Mouse (Mus musculus) forebrain, embryonic 12.5 days (tissue): ENCODE data around the gene Gm14327. TPM values are rescaled to one million over a fixed set of nuclear protein-coding genes. Genes with fewer than 3 reads are reported as not detected.
"Not testable (repeated sequence)": the region's sequence is repeated elsewhere in the genome, so short reads cannot be mapped to it uniquely, and the experiment has no call there.

Source experiments
- ATAC-seq: fragments of 200-750 bp; cut with Nextera tagmentation; 2 replicates; pipeline ENCODE4 v1.8.0; 2017; ENCODE audit warnings: moderate TSS enrichment; ENCODE audit not compliant: low FRiP score
- H3K27ac ChIP-seq: fragments of 300-500 bp; sonication (generic); 2 replicates; pipeline ENCODE4 v1.5.1; 2016; ENCODE audit warnings: mild to moderate bottlenecking
- H3K27me3 ChIP-seq: fragments of 300-500 bp; sonication (generic); 2 replicates; pipeline ENCODE4 v1.6.1; 2016; ENCODE audit warnings: mild to moderate bottlenecking
- H3K36me3 ChIP-seq: fragments of 300-500 bp; sonication (generic); replicated peaks from 2 replicates; pipeline ENCODE4 v1.6.1; 2016; ENCODE audit warnings: mild to moderate bottlenecking
- H3K4me1 ChIP-seq: fragments of 300-500 bp; sonication (generic); 2 replicates; pipeline ENCODE4 v1.6.1; 2016
- H3K4me2 ChIP-seq: fragments of 300-500 bp; sonication (generic); 2 replicates; pipeline ENCODE4 v1.6.1; 2016; ENCODE audit warnings: mild to moderate bottlenecking, moderate library complexity
- H3K4me3 ChIP-seq: fragments of 300-500 bp; sonication (generic); replicated peaks from 2 replicates; pipeline ENCODE4 v1.5.1; 2016; ENCODE audit warnings: mild to moderate bottlenecking
- H3K9ac ChIP-seq: fragments of 300-500 bp; sonication (generic); 2 replicates; pipeline ENCODE4 v1.6.1; 2016; ENCODE audit warnings: mild to moderate bottlenecking
- H3K9me3 ChIP-seq: fragments of 300-500 bp; sonication (generic); 2 replicates; pipeline ENCODE4 v1.6.1; 2016
- WGBS: fragments of 180-500 bp; shearing (Covaris S2); methylation state at CpG from one replicate; pipeline ENCODE4 v1.1.7; 2016; 5-methylcytosine and 5-hydroxymethylcytosine counted together
- polyA plus RNA-seq: library from polyadenylated mRNA; unstranded; fragments of >200 nt; fragmentation: Nextera tagmentation; extraction: Ambion mirVana; gene quantifications from 2 replicates; pipeline ENCODE4 v1.2.1, GENCODE M21; 2016

The Gm14327 gene
- polyA plus RNA-seq = 1.8 and 3.3 TPM in 2 replicates

DNA sequence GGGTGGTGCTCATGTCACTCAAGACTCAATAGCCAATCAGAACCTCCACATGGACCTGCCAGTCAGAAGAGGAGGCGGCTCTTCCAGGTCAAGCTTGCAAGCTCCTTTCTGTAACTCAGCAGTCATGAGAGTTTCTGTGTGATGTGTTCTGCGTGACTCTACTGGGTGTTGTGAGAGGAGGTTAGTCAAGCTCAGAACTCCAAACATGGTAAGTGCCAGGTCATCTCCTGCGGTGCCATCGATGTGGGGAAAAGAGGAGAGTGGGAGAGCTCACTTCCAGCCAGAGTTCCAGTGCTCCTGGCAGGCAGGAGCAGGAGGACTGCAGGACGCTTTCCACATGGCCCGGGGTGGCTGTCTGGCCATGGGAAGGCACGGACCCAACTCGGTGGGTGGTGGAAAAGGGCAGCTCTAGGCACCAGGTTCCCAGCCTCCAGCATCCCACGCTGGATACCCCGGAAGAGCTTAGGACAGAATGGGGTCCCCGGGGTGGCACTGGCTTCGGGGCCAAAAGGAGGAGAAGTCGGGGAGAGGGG, at the start of gene Gm14327:
Gene Gm14327 (plus strand): TSS at position 51 of the 533 bp plus-strand sequence.
- 46% methylated on average over 11 of the region's 13 CpGs for WGBS
- H3K36me3 ChIP-seq, H3K9me3 ChIP-seq, H3K9ac ChIP-seq, H3K4me1 ChIP-seq, ATAC-seq, H3K27ac ChIP-seq, H3K27me3 ChIP-seq, H3K4me2 ChIP-seq: not testable (repeated sequence)
- 0 out of 2 replicates have a peak within 1 kb of the TSS, but pooled peaks have one; percentile 13 for H3K4me3 ChIP-seq

DNA sequence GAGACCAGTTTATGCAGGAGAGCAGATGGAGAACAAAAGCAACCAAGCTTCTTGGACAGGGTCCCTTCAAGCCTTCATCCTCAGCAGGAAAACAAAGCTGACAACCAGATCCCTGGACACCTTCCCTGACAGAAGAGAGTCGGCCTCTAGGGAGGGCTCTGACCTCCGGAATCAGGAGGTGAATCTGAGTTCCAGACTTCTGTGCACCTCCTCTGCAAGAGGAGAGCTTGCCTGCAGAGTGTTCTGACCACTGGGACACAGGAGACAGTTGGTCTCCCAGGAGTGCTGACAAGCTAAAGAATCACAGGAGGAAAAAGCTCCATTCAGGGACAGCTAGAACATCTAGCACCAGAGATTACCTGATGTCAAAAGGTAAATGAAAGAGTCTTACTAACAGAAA, 34.6 kb upstream of the Gm14327 start:
- H3K9me3 ChIP-seq, H3K36me3 ChIP-seq, H3K27ac ChIP-seq, H3K4me1 ChIP-seq, ATAC-seq, H3K4me2 ChIP-seq, H3K27me3 ChIP-seq, H3K4me3 ChIP-seq, H3K9ac ChIP-seq: not testable (repeated sequence)
- WGBS = 85% methylated on average over 2 of the region's 2 CpGs

DNA sequence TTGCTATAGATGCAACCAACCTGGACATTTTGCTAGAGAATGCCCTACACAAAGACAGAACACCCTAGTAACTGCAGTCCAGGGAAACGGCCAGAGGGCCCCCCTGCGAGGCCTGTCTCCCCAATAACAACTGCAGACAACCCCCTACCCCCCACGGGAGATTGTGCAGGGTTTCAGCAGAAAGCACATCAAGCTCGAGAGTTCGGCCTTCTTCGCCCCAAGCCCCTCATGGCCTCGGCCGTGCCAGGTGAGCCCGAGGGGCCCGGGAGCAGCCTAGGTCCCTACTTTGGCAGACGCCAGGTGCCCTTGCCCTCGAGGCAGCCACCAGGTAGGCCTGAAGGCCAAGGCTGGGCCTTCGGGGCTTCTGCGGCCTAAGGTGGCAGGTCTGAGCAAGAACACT, 9.2 kb upstream of the Gm14327 start:
- not testable (repeated sequence) for H3K4me2 ChIP-seq, H3K9ac ChIP-seq, H3K27ac ChIP-seq, H3K4me1 ChIP-seq, H3K4me3 ChIP-seq, H3K27me3 ChIP-seq, H3K36me3 ChIP-seq, ATAC-seq, H3K9me3 ChIP-seq
- 96% methylated on average over 12 of the region's 14 CpGs for WGBS

DNA sequence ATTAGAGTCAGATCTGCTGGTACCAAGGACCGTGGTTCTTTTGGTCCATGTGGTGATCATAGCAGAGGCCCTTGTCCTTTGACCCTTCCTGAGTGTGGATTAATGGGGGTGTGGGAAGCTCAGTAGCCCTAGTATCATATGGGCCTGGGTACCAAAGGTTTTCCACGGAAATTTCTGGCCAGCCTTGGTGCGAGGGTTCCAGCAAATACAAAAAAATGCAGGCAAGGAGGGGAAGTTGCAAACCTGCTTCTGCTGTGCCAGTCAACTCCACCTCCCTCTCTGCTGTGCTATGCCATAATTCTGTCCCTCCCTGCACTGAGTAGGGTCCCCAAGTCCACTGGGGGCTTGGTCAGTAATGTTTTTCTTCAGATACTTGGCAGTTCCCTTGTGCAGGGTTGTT, 1.3 kb downstream of the Gm14327 start:
- H3K9ac ChIP-seq, H3K27me3 ChIP-seq, H3K27ac ChIP-seq, H3K4me3 ChIP-seq, H3K9me3 ChIP-seq, H3K4me2 ChIP-seq, ATAC-seq, H3K4me1 ChIP-seq, H3K36me3 ChIP-seq: not testable (repeated sequence)
- 76% methylated on average over 2 of the region's 3 CpGs for WGBS

DNA sequence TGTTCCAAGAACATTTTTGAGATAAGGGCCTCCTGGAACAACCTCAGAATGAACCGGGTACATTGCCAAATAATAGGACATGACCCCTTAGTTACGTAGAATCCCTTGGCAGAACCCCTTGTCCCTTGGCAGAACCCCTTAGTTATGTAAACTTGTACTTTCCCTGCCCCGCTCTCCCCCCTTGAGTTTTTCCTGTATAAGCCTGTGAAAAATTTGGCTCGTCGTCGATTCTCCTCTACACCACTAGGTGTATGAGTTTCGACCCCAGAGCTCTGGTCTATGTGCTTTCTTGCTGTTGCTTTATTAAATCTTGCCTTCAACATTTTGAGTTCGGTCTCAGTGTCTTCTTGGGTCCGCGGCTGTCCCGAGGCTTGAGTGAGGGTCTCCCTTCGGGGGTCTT, 6.4 kb downstream of the Gm14327 start:
- ATAC-seq = not testable (repeated sequence)

DNA sequence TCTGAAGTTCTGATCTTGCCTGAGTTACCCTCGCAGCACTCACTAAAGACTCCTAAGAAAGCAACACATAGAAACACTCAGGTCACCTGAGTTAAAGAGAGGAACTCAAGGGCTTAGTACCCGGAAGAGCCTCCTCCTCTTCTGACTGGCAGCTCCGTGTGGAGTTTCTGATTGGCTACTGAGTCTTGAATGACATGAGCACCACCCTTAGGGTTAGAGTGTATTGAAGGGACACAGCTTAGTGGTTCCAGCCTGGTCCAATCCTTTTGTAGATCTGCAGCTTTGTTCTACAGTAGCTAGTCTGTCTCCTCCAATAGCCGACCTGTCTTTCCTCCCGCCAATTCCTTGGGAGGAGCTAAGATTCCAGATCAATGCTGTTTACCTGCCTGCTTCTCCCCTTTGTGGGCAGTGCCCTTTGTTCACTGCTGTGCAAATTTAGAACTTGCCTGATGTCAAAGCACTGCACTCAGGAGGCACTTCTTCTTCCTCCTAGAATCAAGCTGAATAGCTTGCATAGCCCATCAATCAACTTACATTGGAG, 28.7 kb downstream of the Gm14327 start, which contains the start of gene Zfp972:
Gene Zfp972 (minus strand): TSS at position 51 of the 541 bp plus-strand sequence.
- H3K4me2 ChIP-seq, H3K9ac ChIP-seq, H3K4me1 ChIP-seq, H3K27ac ChIP-seq, ATAC-seq, H3K9me3 ChIP-seq, H3K27me3 ChIP-seq, H3K36me3 ChIP-seq, H3K4me3 ChIP-seq: not testable (repeated sequence)
- WGBS = 71% methylated on average over 4 of the region's 5 CpGs

More for the DNA sequence above, 6.4 kb downstream of the Gm14327 start:
- H3K4me3 ChIP-seq, H3K9me3 ChIP-seq, H3K4me1 ChIP-seq, H3K9ac ChIP-seq, H3K27ac ChIP-seq, H3K4me2 ChIP-seq, H3K27me3 ChIP-seq, H3K36me3 ChIP-seq: not testable (repeated sequence)
- 97% methylated on average over 4 of the region's 12 CpGs for WGBS

Other genes with a start within 250 kb of the Gm14327 start
- gene Gm14322, start 137.8 kb upstream of the Gm14327 start, polyA plus RNA-seq = 8.9 and 9.4 TPM in 2 replicates
- gene Gm14325, start 56.8 kb upstream of the Gm14327 start, polyA plus RNA-seq = 37.5 and 38.9 TPM in 2 replicates
- gene Zfp972, start 28.5 kb downstream of the Gm14327 start, polyA plus RNA-seq = 0.37 TPM in 1 of 2 replicates, not detected in the other
- gene Gm14326, start 60.2 kb downstream of the Gm14327 start, polyA plus RNA-seq = 13.9 and 15.4 TPM in 2 replicates
- gene Zfp971, start 126.2 kb downstream of the Gm14327 start, polyA plus RNA-seq = 12.3 and 13.1 TPM in 2 replicates
- gene Zfp931, start 181.4 kb downstream of the Gm14327 start, polyA plus RNA-seq = 14.6 and 14.8 TPM in 2 replicates
- 17.1 and 17.2 TPM in 2 replicates for gene Phactr3, start 221.9 kb downstream of the Gm14327 start, polyA plus RNA-seq